Mouse (Mus musculus): ENCODE measurements at regions not wholly inside any gene's neighbourhood (a gene's known extent, or its start where the extent isn't known, plus 50 kb on each side); places are given as distances from the start of the nearest gene placed in this dataset.

DNA sequence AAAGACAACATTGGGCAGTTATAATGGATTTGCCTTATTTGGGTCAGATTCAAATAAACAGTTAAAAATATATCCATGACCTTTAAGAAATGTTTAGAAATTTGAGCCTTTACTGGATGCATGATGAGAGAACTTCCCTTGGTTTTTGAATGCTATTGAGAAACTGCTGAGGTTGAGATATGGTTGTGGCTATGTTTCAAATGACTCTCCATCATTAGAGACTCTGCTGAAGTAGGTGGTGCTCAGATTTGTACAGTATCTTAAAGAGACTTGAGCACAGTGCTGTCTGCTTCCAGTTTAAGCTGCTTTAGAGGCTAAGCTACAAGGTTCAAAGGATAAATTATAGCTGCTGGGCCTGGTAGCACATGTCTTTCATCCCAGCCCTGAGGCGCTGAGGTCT, 90.9 kb upstream of the Fat1 start:
- TF ChIP-seq CTCF (IDR thresholded peaks at IDR 0.05; ENCODE audit: control insufficient read depth, insufficient read depth, insufficient replicate concordance, low read depth, low read length) (no peak), POLR2A (IDR thresholded peaks at IDR 0.05; ENCODE audit: control insufficient read depth, low read depth, low read length) (no peak)
